Mouse (Mus musculus) CD4-positive, CD25-positive, alpha-beta regulatory T cell, adult 2 months (primary cell): ENCODE results near the gene Cubn.

ENCODE experiments used
- DNase-seq: peaks from one replicate; pipeline ENCODE4 v3.0.0-alpha.2; 2012; ENCODE audit warnings: low read depth, low spot score

The Cubn gene

GRCm38 (mm10) chr2:13491734-13492133, at the start of gene Cubn:
Gene Cubn (minus strand): TSS chr2:13491813.
- no peak for DNase-seq

DNA sequence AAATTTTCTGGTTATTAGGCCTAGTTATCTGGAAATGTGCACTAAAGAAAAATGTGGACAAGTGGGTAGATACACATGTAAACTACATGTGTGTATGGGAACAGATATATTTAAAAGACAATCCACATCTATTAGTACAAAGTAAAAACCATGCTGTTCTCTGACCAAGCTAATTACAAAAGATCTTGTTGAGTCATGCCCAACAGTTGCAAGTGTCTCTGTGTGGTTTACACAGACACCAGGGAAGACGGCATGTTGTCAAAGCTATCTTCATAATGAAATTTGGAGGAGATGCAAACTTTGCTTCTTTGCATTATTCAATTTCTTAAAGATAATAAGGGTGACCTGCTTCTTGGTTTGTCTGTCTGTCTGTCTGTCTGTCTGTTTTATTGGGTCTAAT, 48.2 kb upstream of the Cubn start:
- no peak for DNase-seq

GRCm38 (mm10) chr2:13538704-13539377, 47.2 kb upstream of the Cubn start:
- peak; percentile 23 for DNase-seq

DNA sequence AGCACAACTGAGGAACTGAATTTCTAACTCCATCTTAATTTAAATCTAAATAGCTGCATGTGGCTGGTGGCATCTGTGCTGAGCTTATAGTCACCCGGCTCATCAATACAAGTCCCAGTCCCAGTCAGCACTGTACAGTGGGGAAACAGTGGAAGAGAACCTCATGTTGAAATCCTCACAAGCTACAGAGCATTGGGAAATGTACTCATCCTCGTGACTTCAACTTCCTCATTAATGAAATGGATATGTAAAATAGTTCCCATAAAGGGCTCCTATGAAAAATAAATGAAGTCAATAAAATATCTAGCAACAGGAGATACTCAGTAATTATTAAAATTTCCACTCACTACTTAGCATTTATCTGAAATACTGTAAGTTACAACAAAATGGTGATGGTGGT, 46.6 kb upstream of the Cubn start:
- DNase-seq, result no peak

DNA sequence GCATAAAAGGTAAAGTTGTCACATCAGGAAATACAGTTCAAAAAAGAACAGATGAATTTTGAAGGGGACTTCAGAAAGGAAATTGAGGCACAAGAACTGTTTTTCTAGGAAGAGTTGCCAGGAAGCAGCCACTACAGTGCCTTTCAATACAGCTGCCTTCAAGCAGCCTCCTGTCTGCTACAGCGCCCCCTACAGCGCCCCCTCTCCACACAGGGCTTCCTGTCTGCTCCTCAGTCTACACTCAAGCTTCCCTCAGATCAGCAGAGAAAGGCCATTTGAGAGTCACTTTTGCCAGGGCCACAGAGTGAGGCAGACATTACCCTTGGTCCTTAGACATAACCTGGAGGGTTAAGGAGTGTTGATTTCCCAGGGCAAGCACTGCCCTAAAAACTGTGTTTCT, 46.1 kb upstream of the Cubn start:
- peak; percentile 81 for DNase-seq

DNA sequence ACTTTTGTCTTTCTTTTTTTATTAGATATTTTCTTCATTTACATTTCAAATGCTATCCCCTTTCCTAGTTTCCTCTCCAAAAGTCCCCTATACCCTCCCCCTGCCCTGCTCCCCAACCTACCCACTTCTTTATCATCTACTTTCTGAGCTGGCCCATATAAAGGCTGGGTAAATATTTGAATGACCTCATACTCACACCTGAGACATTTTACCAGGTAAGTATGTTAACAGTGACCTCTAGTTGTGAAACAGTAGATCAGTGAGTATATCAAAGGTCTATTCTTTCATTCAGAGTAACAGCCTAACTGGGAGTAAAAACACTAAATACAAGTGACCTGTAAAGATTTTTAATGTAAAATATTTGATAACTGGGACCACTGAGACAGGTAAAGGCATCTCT, 45.1 kb upstream of the Cubn start:
- peak; percentile 27 for DNase-seq

DNA sequence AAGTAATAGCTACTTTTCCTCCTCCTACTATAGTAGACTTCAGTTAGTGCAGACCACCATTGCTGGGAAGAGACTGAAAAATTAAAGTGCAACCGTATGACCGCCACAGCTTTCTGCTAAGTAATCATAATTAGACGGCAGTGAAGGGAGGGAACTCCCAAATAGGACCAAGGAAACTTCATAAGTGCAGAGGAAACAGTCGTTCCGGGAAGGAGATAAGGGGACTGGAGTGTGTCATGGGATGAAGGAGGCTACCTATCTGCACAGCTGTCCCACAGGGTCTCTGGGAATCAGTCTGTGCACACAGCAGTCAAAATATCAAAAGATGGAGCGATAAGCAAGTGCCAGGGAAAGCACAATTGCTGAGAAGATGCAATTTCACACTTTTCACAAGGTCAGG, 39.0 kb upstream of the Cubn start:
- no peak for DNase-seq

DNA sequence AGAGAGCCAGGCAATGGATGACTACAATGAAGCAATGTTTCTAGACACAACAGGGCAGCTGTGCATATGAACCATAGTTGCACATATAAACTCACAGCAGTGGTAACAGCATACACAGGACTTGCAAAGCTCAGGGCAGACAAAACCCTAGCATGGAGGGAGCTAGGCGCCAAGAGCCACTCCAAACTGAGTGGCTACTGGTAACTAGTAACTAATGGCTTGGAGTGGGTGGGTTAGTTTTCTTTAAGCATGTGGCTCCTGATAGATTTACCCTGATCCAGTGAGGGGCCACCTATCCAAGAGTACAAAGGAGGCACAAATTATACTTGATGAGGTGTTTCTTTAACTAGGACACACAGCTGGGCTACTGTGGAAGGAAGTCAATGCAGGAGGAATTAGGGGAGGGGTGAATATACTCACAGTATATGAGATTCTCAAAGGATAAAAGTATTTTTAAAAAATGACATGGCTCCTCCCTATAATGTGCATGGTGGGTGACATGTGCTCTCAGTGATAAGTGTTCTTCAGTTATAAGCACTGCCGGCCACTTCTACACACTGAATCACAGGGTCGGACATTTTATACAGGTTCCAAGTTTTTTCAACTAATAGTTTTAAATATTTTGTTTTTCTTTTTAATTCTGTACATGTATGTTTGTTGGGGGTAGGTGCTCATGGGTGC, 37.8 kb upstream of the Cubn start:
- no peak for DNase-seq

- no peak for DNase-seq
Measured at GRCm38 (mm10) chr2:13527531-13527930, 35.9 kb upstream of the Cubn start.

- no peak for DNase-seq
Measured at GRCm38 (mm10) chr2:13527125-13527524, 35.5 kb upstream of the Cubn start.

- no peak for DNase-seq
Measured at GRCm38 (mm10) chr2:13526205-13526604, 34.6 kb upstream of the Cubn start.

- DNase-seq, result no peak
Measured at GRCm38 (mm10) chr2:13523540-13524456, 32.2 kb upstream of the Cubn start.

DNA sequence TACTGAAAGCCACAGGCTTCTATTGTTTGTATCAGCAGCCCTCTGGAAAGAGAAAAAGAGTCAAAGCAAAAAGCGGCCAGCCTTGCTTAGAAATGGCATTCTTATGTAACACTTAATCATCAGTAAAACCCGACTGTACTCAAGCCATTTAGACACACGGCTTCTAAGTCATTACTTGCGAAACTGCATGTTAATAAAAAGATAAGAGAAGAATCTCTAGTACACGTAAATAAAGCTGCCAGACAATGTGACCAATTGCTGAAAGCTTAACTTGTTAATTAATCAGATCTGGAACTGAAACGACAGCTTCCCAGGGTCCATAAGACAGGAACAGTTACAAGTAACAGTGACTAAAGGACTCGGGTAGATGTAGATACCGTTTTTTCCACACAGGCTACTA, 30.5 kb upstream of the Cubn start:
- DNase-seq, result no peak

DNA sequence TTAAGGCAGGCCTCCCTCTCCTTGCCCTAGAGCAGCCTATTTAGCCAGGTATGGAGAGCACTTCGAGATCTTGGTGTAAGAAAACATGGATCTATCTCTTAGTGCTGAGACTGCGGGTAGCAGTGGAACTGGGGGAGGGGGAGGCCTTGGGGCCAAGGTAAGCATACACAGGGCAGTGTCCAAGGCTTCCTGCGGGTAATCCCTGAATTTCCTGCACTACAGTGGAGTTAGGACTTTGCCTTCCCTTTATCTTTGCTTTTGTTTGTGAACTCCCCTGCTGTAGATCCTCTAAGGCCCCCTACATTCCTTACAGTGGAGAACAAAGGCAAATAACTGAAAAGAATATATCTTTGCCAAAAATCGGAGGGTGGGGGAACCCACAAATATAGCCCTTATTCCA, 23.3 kb upstream of the Cubn start:
- DNase-seq, result no peak

DNA sequence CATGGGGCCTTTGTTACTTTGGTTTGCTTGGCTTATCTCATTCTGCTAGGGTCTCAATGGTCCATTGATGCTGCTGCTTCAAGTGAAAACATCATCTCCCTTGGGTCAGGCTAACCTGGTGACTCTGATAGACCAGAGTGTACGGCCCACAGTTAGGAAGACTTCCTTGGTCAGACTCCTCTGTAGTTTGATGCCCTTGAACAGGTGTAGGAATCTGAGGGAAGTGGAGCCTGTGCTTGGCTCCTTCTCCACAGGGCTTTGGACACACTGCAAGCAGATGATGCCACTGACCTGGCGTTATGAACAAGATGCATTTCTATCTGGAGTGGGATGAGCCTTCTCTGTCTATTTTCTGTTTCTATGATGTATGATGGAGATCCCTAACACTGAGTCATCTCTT, 11.1 kb upstream of the Cubn start:
- no peak for DNase-seq

DNA sequence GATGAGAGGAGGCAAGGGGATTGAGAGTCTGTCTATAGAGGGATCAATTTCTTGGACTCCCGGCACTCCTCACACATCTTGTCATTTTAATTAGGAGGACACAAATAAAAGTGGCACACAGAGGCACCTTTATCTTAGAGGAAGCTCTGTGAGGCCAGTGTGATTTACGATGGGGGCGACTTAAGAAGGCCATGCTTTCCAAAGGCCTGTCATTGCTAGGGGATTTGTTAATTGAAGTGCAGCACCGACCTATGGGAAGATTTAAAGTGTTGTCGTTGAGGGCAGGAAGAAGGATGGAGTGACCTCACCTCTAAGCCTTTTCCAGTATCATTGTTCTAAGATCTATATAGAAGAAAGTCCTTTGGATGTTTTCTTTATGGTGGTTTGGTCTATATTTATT, 9.9 kb upstream of the Cubn start:
- no peak for DNase-seq

GRCm38 (mm10) chr2:13500298-13500999, 8.8 kb upstream of the Cubn start:
- DNase-seq, result no peak

DNA sequence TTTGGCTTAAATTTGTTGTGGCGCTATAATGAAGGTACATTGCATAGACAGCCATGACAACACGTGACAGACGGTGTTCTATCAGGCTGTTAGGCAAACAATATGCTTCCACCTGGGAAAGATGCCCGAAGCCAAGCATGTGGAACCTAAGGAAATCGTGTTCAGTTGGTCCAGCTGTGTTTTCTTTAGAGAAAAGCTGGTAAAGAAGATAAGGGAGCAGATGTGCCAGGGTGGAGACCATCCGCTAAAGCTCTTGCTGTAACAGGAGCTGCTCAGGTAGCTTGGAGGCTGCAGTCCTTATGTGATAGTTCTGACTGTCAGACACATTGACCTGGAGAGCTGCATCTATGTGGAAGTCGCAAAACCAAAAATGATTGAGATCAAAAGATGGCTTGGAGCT, 7.6 kb upstream of the Cubn start:
- no peak for DNase-seq

- DNase-seq, result no peak
Measured at GRCm38 (mm10) chr2:13496087-13496486, 4.5 kb upstream of the Cubn start.

DNA sequence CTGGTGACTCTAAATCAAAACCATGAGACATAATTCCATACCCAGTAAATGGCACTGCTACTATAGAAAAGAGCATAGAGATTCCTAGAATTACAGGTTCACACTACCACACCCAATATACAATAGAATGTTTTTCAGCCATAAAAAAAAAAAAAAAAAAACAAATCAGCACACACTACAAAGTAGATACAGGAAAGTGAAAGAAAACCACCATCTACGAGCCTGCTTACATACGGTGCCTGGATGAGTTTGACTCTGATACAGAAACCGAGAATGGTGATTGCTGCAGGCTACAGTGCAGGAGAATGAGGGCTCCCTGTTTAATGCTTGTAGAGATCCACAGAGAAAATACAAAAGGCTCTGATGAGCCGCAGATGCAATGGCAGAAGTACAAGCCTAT, 1.3 kb upstream of the Cubn start:
- DNase-seq, result peak; percentile 53

GRCm38 (mm10) chr2:13490480-13490879, 1.1 kb downstream of the Cubn start:
- DNase-seq, result no peak

DNA sequence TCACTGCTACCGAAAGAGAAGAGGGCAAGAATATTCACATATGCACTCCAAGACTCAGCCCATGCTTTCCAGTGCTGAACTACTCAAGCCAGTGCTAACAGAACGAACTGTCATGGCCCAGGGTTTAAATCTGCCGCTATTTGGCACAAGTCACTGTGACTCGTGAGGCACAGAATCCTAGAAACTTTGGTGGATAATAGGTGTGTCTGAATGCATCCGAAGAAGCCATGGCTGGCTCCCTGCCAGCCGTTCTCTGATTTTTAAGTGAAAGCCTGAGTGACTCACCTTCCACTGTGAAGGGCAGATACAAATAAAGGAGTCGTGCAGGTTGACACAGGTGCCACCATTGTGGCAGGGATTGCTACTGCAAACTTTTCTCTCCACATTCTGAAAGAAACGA, 5.1 kb downstream of the Cubn start:
- no peak for DNase-seq
